Mouse (Mus musculus) CH12.LX (cell line): ENCODE measurements around the gene Bri3bp. TPM values are rescaled to one million over a fixed set of nuclear protein-coding genes. Genes with fewer than 3 reads are reported as not detected.

Experiments used
- DNase-seq: peaks from one replicate; pipeline ENCODE4 v3.0.0-alpha.2; 2013; ENCODE audit errors: extremely low read depth
- H3K27ac ChIP-seq: 2 replicates; pipeline ENCODE4 v1.5.1; 2012; ENCODE audit warnings: low read depth, mild to moderate bottlenecking, control low read depth, moderate library complexity; ENCODE audit not compliant: insufficient read depth
- H3K27me3 ChIP-seq: replicated peaks from 2 replicates; pipeline ENCODE3; 2012; ENCODE audit warnings: inconsistent platforms
- H3K36me3 ChIP-seq, 2 experiments: replicated peaks in 1 of 2; 2 replicates each; pipeline versions ENCODE3 to v1.6.1; 2012; ENCODE audit warnings: inconsistent platforms in 1 of 2, low read length in 1 of 2, mild to moderate bottlenecking in 1 of 2, mixed read lengths in 1 of 2, moderate library complexity in 1 of 2; ENCODE audit not compliant: control insufficient read depth in 1 of 2, insufficient read depth in 1 of 2
- H3K4me1 ChIP-seq, 2 experiments: 2 replicates each; pipeline ENCODE4 v1.6.1; 2012; ENCODE audit warnings: inconsistent platforms in 1 of 2, moderate library complexity in 1 of 2; ENCODE audit not compliant: insufficient read depth in 2 of 2, control insufficient read depth in 1 of 2
- H3K4me2 ChIP-seq: 2 replicates; pipeline ENCODE4 v1.6.1; 2012; ENCODE audit warnings: low read depth, mild to moderate bottlenecking, control low read depth; ENCODE audit not compliant: poor library complexity, insufficient read depth, severe bottlenecking
- H3K4me3 ChIP-seq, 3 experiments: fragments of 150-350 bp in 1 of 3; sonication (generic) in 1 of 3; replicated peaks in 1 of 3; 2 replicates each; pipeline versions ENCODE3 to v1.5.1; 2011 to 2012; ENCODE audit warnings: low read depth in 2 of 3, low read length in 2 of 3, mild to moderate bottlenecking in 2 of 3, moderate library complexity in 2 of 3, control low read depth in 1 of 3, improper control_type of control experiment in 1 of 3, inconsistent platforms in 1 of 3, mixed read lengths in 1 of 3; ENCODE audit not compliant: poor library complexity in 1 of 3
- H3K79me2 ChIP-seq: replicated peaks from 2 replicates; pipeline ENCODE4 v1.6.1; 2012; ENCODE audit warnings: mild to moderate bottlenecking, moderate library complexity; ENCODE audit not compliant: control insufficient read depth, poor library complexity, insufficient read depth, severe bottlenecking; ENCODE audit errors: extremely low read depth
- H3K9ac ChIP-seq: 2 replicates; pipeline ENCODE4 v1.6.1; 2012; ENCODE audit warnings: low read depth, mild to moderate bottlenecking, control low read depth, moderate library complexity; ENCODE audit not compliant: insufficient read depth
- H3K9me3 ChIP-seq: replicated peaks from 2 replicates; pipeline ENCODE3; 2012; ENCODE audit warnings: low read length, inconsistent platforms, mixed read lengths
- CHD1 ChIP-seq: IDR thresholded peaks from 2 replicates; pipeline ENCODE4 v1.6.1; 2012; ENCODE audit warnings: low read depth, low read length, improper control_type of control experiment, inconsistent platforms
- CHD2 ChIP-seq: IDR thresholded peaks from 2 replicates; pipeline ENCODE4 v1.6.1; 2011; ENCODE audit warnings: low read length, improper control_type of control experiment
- CTCF ChIP-seq, 2 experiments: IDR thresholded peaks in 1 of 2; conservative IDR thresholded peaks in 1 of 2; 2 replicates each; pipeline ENCODE4 v1.5.1; 2011 to 2012; ENCODE audit warnings: low read depth in 2 of 2, low read length in 2 of 2, improper control_type of control experiment in 1 of 2, inconsistent platforms in 1 of 2, mild to moderate bottlenecking in 1 of 2, moderate library complexity in 1 of 2
- E2F4 ChIP-seq: IDR thresholded peaks from 2 replicates; pipeline ENCODE4 v1.6.1; 2011; ENCODE audit warnings: low read depth, low read length, improper control_type of control experiment; ENCODE audit not compliant: insufficient replicate concordance
- ELF1 ChIP-seq: IDR thresholded peaks from 2 replicates; pipeline ENCODE4 v1.6.1; 2014; ENCODE audit warnings: low read depth, mild to moderate bottlenecking, inconsistent platforms, low read length, improper control_type of control experiment
- EP300 ChIP-seq: IDR thresholded peaks from 2 replicates; pipeline ENCODE4 v1.6.1; 2011; ENCODE audit warnings: low read length, improper control_type of control experiment
- GABPA ChIP-seq: IDR thresholded peaks from 2 replicates; pipeline ENCODE4 v1.6.1; 2012; ENCODE audit warnings: low read depth, low read length, improper control_type of control experiment, inconsistent platforms; ENCODE audit not compliant: insufficient replicate concordance
- HCFC1 ChIP-seq: IDR thresholded peaks from 2 replicates; pipeline ENCODE4 v1.6.1; 2012; ENCODE audit warnings: low read depth, mild to moderate bottlenecking, inconsistent platforms, low read length, improper control_type of control experiment
- JUN ChIP-seq: IDR thresholded peaks from 2 replicates; pipeline ENCODE4 v1.6.1; 2011; ENCODE audit warnings: low read depth, mild to moderate bottlenecking, low read length, improper control_type of control experiment, moderate library complexity; ENCODE audit not compliant: insufficient read depth
- JUND ChIP-seq: conservative IDR thresholded peaks from 2 replicates; pipeline ENCODE4 v1.6.1; 2011; ENCODE audit warnings: low read depth, low read length, improper control_type of control experiment
- KAT2A ChIP-seq: IDR thresholded peaks from 2 replicates; pipeline ENCODE4 v1.6.1; 2012; ENCODE audit warnings: low read length, improper control_type of control experiment, inconsistent platforms; ENCODE audit not compliant: insufficient replicate concordance
- MAFK ChIP-seq: IDR thresholded peaks from 2 replicates; pipeline ENCODE4 v1.6.1; 2011; ENCODE audit warnings: low read length, improper control_type of control experiment; ENCODE audit not compliant: insufficient replicate concordance
- MAX ChIP-seq: IDR thresholded peaks from 2 replicates; pipeline ENCODE4 v1.6.1; 2011; ENCODE audit warnings: low read length, improper control_type of control experiment
- MXI1 ChIP-seq: IDR thresholded peaks from 2 replicates; pipeline ENCODE4 v1.6.1; 2011; ENCODE audit warnings: mild to moderate bottlenecking, low read depth, low read length, improper control_type of control experiment
- MYC ChIP-seq: IDR thresholded peaks from 2 replicates; pipeline ENCODE4 v1.6.1; 2011; ENCODE audit warnings: low read depth, mild to moderate bottlenecking, improper control_type of control experiment, low read length
- NELFE ChIP-seq: IDR thresholded peaks from 2 replicates; pipeline ENCODE4 v1.6.1; 2011; ENCODE audit warnings: low read depth, low read length, improper control_type of control experiment
- NRF1 ChIP-seq: IDR thresholded peaks from 2 replicates; pipeline ENCODE4 v1.6.1; 2014; ENCODE audit warnings: low read depth, mild to moderate bottlenecking, inconsistent platforms, low read length, improper control_type of control experiment, moderate library complexity
- POLR2A ChIP-seq: IDR thresholded peaks from 2 replicates; pipeline ENCODE4 v1.6.1; 2011; ENCODE audit warnings: low read depth, mild to moderate bottlenecking, improper control_type of control experiment, low read length
- POLR2AphosphoS2 ChIP-seq: IDR thresholded peaks from 2 replicates; pipeline ENCODE4 v1.6.1; 2011; ENCODE audit warnings: low read depth, low read length, improper control_type of control experiment
- RAD21 ChIP-seq: IDR thresholded peaks from 2 replicates; pipeline ENCODE4 v1.6.1; 2011; ENCODE audit warnings: low read depth, mild to moderate bottlenecking, low read length, improper control_type of control experiment, moderate library complexity
- SIN3A ChIP-seq: IDR thresholded peaks from 2 replicates; pipeline ENCODE4 v1.6.1; 2012; ENCODE audit warnings: low read length, improper control_type of control experiment, inconsistent platforms
- SMC3 ChIP-seq: IDR thresholded peaks from 2 replicates; pipeline ENCODE4 v1.6.1; 2011; ENCODE audit warnings: low read depth, low read length, improper control_type of control experiment
- TBP ChIP-seq: conservative IDR thresholded peaks from 2 replicates; pipeline ENCODE4 v1.6.1; 2011; ENCODE audit warnings: low read depth, low read length, improper control_type of control experiment
- TCF12 ChIP-seq: IDR thresholded peaks from 2 replicates; pipeline ENCODE4 v1.6.1; 2014; ENCODE audit warnings: low read depth, mild to moderate bottlenecking, inconsistent platforms, low read length, improper control_type of control experiment
- UBTF ChIP-seq: IDR thresholded peaks from 2 replicates; pipeline ENCODE4 v1.6.1; 2012; ENCODE audit warnings: low read depth, mild to moderate bottlenecking, inconsistent platforms, low read length, improper control_type of control experiment, moderate library complexity
- ZKSCAN1 ChIP-seq: IDR thresholded peaks from 2 replicates; pipeline ENCODE4 v1.6.1; 2012; ENCODE audit warnings: low read depth, inconsistent platforms, low read length, improper control_type of control experiment, borderline replicate concordance
- ZMIZ1 ChIP-seq: IDR thresholded peaks from 2 replicates; pipeline ENCODE4 v1.6.1; 2012; ENCODE audit warnings: low read depth, mild to moderate bottlenecking, inconsistent platforms, low read length, improper control_type of control experiment
- ZNF384 ChIP-seq: IDR thresholded peaks from 2 replicates; pipeline ENCODE4 v1.6.1; 2012; ENCODE audit warnings: low read depth, low read length, improper control_type of control experiment, inconsistent platforms
- dilution Hi-C: fragments of 300-500 bp; cut with MboI; formaldehyde crosslinking; loops from 2 replicates; pipeline ENCODE4 v1.14.3; 2020; ENCODE audit warnings: low sequenced_read_pairs; ENCODE audit not compliant: extremely low pct_unique_long_range_greater_than_20kb, extremely low pct_ligation_motif_present
- in situ Hi-C: fragments of 300-500 bp; cut with MboI; formaldehyde crosslinking; loops from 3 replicates; pipeline ENCODE4 v1.14.3; 2019; ENCODE audit warnings: low sequenced_read_pairs, low pct_ligation_motif_present, low pct_unique_long_range_greater_than_20kb, mixed read lengths
- polyA plus RNA-seq: library from polyadenylated mRNA; unstranded; fragments of >175 nt; gene quantifications from 2 replicates; pipeline ENCODE4 v1.2.1, GENCODE M21; 2012; ENCODE audit warnings: low read depth; ENCODE audit not compliant: insufficient read length
- total RNA-seq, 2 experiments: library from RNA; depleted of rRNA; stranded (reverse); fragments of 300-350 nt in 1 of 2; fragments of >200 nt in 1 of 2; gene quantifications; 2 replicates each; pipeline ENCODE4 v1.2.3; 2012 to 2014

Gene Bri3bp
- total and polyA plus RNA-seq, 3 experiments, result 37.7 to 147 (median 49.6) TPM

- no peak for DNase-seq
- H3K4me1 ChIP-seq, result peaks cover 3 to 47% of the 10 kb centered on the region in 2 experiments; a peak in 3 of 4 replicates
- H3K4me2 ChIP-seq, result no peak overlapping the region
- TF ChIP-seq RAD21, result no peak
- TF ChIP-seq ZMIZ1, result no peak
- no peak for TF ChIP-seq TCF12
- TF ChIP-seq POLR2AphosphoS2, result no peak
- no peak for TF ChIP-seq MXI1
- TF ChIP-seq ZKSCAN1, result no peak
- no peak for TF ChIP-seq NELFE
- TF ChIP-seq SMC3, result no peak
- no peak for TF ChIP-seq ELF1
- no peak for TF ChIP-seq GABPA
- TF ChIP-seq MAX, result no peak
- no peak for TF ChIP-seq CHD2
- TF ChIP-seq NRF1, result no peak
- no peak for TF ChIP-seq HCFC1
- TF ChIP-seq CTCF (conservative IDR thresholded peaks at IDR 0.05 in 1 of 2, IDR thresholded peaks at IDR 0.05 in 1 of 2; ENCODE audit: low read depth in 2 of 2, low read length in 2 of 2), result no peak
- TF ChIP-seq MYC, result no peak
- no peak for TF ChIP-seq SIN3A
- no peak for TF ChIP-seq JUN
- no peak overlapping the region for H3K27ac ChIP-seq
- peaks cover 2% of the 10 kb centered on the region for H3K9me3 ChIP-seq
- no peak overlapping the region for H3K9ac ChIP-seq
- H3K4me3 ChIP-seq, result no peak overlapping the region
- H3K27me3 ChIP-seq, result no peaks in the 10 kb centered on the region
- in situ Hi-C loops (no loop called here), dilution Hi-C loops (no loop called here)
- H3K79me2 ChIP-seq, result peaks cover 68% of the 10 kb centered on the region
- H3K36me3 ChIP-seq, result peaks cover 6 to 51% of the 10 kb centered on the region in 2 experiments
Observed at GRCm38 (mm10) chr5:125443915-125444314, 2.5 kb downstream of the Bri3bp start.

GRCm38 (mm10) chr5:125444554-125444953 lies 3.2 kb downstream of the Bri3bp start:
- H3K36me3 ChIP-seq, result peaks cover 6 to 58% of the 10 kb centered on the region in 2 experiments
- in situ Hi-C loops (no loop called here), dilution Hi-C loops (no loop called here)
- H3K27ac ChIP-seq, result no peak overlapping the region
- peaks cover 69% of the 10 kb centered on the region for H3K79me2 ChIP-seq
- no peak for TF ChIP-seq E2F4
- no peak for TF ChIP-seq POLR2A
- no peak for TF ChIP-seq ZKSCAN1
- no peak for TF ChIP-seq NRF1
- TF ChIP-seq CHD1, result no peak
- TF ChIP-seq EP300, result no peak
- no peak for TF ChIP-seq MYC
- TF ChIP-seq TBP, result no peak
- no peak for TF ChIP-seq UBTF
- no peak for TF ChIP-seq MAFK
- no peak for TF ChIP-seq JUND
- no peak for TF ChIP-seq KAT2A
- TF ChIP-seq ZMIZ1, result no peak
- TF ChIP-seq CTCF (conservative IDR thresholded peaks at IDR 0.05 in 1 of 2, IDR thresholded peaks at IDR 0.05 in 1 of 2; ENCODE audit: low read depth in 2 of 2, low read length in 2 of 2), result no peak
- no peak for TF ChIP-seq ZNF384
- peaks cover 2% of the 10 kb centered on the region for H3K9me3 ChIP-seq
- no peak overlapping the region for H3K4me2 ChIP-seq
- H3K4me3 ChIP-seq, result no peak overlapping the region
- no peak overlapping the region for H3K9ac ChIP-seq
- peaks cover 3 to 53% of the 10 kb centered on the region in 2 experiments; a peak in 3 of 4 replicates for H3K4me1 ChIP-seq
- no peak for DNase-seq
- no peaks in the 10 kb centered on the region for H3K27me3 ChIP-seq
